Mouse (Mus musculus) limb, embryonic 12.5 days (tissue): ENCODE measurements around the gene Sarnp. TPM values are rescaled to one million over a fixed set of nuclear protein-coding genes. Genes with fewer than 3 reads are reported as not detected.
A peak's percentile ranks its signal among the peaks of the same experiment; 100 is the strongest.

Experiments
- ATAC-seq: fragments of 200-750 bp; cut with Nextera tagmentation; 2 replicates; pipeline ENCODE4 v1.8.0; 2017; ENCODE audit warnings: low read depth, moderate TSS enrichment; ENCODE audit not compliant: insufficient number of reproducible peaks, insufficient read depth, low FRiP score, low TSS enrichment
- H3K27ac ChIP-seq: fragments of 300-500 bp; sonication (generic); 2 replicates; pipeline ENCODE4 v1.5.1; 2016; ENCODE audit warnings: mild to moderate bottlenecking, moderate library complexity
- H3K27me3 ChIP-seq: fragments of 300-500 bp; sonication (generic); 2 replicates; pipeline ENCODE4 v1.6.1; 2016; ENCODE audit warnings: mild to moderate bottlenecking, moderate library complexity
- H3K36me3 ChIP-seq: fragments of 300-500 bp; sonication (generic); 2 replicates; pipeline ENCODE4 v1.6.1; 2016; ENCODE audit warnings: mild to moderate bottlenecking, moderate library complexity
- H3K4me1 ChIP-seq: fragments of 300-500 bp; sonication (generic); replicated peaks from 2 replicates; pipeline ENCODE4 v1.6.1; 2016
- H3K4me2 ChIP-seq: fragments of 300-500 bp; sonication (generic); 2 replicates; pipeline ENCODE4 v1.6.1; 2016; ENCODE audit warnings: mild to moderate bottlenecking, moderate library complexity
- H3K4me3 ChIP-seq: fragments of 300-500 bp; sonication (generic); replicated peaks from 2 replicates; pipeline ENCODE4 v1.5.1; 2016; ENCODE audit warnings: mild to moderate bottlenecking
- H3K9ac ChIP-seq: fragments of 300-500 bp; sonication (generic); replicated peaks from 2 replicates; pipeline ENCODE4 v1.6.1; 2016; ENCODE audit warnings: mild to moderate bottlenecking, moderate library complexity
- H3K9me3 ChIP-seq: fragments of 300-500 bp; sonication (generic); 2 replicates; pipeline ENCODE4 v1.6.1; 2016; ENCODE audit warnings: mild to moderate bottlenecking, moderate library complexity
- WGBS: fragments of 180-500 bp; shearing (Covaris S2); methylation state at CpG from one replicate; pipeline ENCODE4 v1.1.7; 2016; 5-methylcytosine and 5-hydroxymethylcytosine counted together
- polyA plus RNA-seq: library from polyadenylated mRNA; unstranded; fragments of >200 nt; fragmentation: Nextera tagmentation; extraction: Ambion mirVana; gene quantifications from 2 replicates; pipeline ENCODE4 v1.2.1, GENCODE M21; 2016

Sarnp gene
- polyA plus RNA-seq, 1 experiment from 2014 or later, result 241 TPM

GRCm38 (mm10) chr10:128861176-128861575, 44.0 kb downstream of the Sarnp start:
- Histone ChIP-seq H3K36me3 (peaks cover 61% of the 10 kb centered on the region), H3K27me3 (no peaks in the 10 kb centered on the region), H3K27ac (no peak overlapping the region), H3K9ac (no peak overlapping the region), H3K4me2 (no peak overlapping the region), H3K4me3 (no peak overlapping the region), H3K9me3 (no peaks in the 10 kb centered on the region), H3K4me1 (no peaks in the 10 kb centered on the region)
- no peak for ATAC-seq

GRCm38 (mm10) chr10:128866042-128866441, 48.9 kb downstream of the Sarnp start:
- H3K36me3 ChIP-seq, result peaks cover 53% of the 10 kb centered on the region
- no peaks in the 10 kb centered on the region for H3K9me3 ChIP-seq
- ATAC-seq, result no peak
- H3K27ac ChIP-seq, result no peak overlapping the region
- no peaks in the 10 kb centered on the region for H3K4me1 ChIP-seq
- WGBS, result 88% methylated on average over 3 of the region's 3 CpGs
- no peak overlapping the region for H3K4me3 ChIP-seq
- no peaks in the 10 kb centered on the region for H3K27me3 ChIP-seq
- H3K4me2 ChIP-seq, result no peak overlapping the region
- no peak overlapping the region for H3K9ac ChIP-seq

GRCm38 (mm10) chr10:128866518-128866917, 49.4 kb downstream of the Sarnp start:
- Histone ChIP-seq H3K9ac (no peak overlapping the region), H3K4me1 (no peaks in the 10 kb centered on the region), H3K27ac (no peak overlapping the region), H3K27me3 (no peaks in the 10 kb centered on the region), H3K36me3 (peaks cover 54% of the 10 kb centered on the region), H3K4me3 (no peak overlapping the region), H3K9me3 (no peaks in the 10 kb centered on the region), H3K4me2 (no peak overlapping the region)
- WGBS, result 100% methylated on average over 1 of the region's 1 CpGs
- no peak for ATAC-seq

- ATAC-seq, result no peak
- no peaks in the 10 kb centered on the region for H3K4me1 ChIP-seq
- no peak overlapping the region for H3K27ac ChIP-seq
- no peaks in the 10 kb centered on the region for H3K9me3 ChIP-seq
- 85% methylated on average over 3 of the region's 3 CpGs for WGBS
- peaks cover 68% of the 10 kb centered on the region for H3K36me3 ChIP-seq
- no peaks in the 10 kb centered on the region for H3K27me3 ChIP-seq
- H3K4me3 ChIP-seq, result no peak overlapping the region
- H3K4me2 ChIP-seq, result no peak overlapping the region
- no peak overlapping the region for H3K9ac ChIP-seq
Measured at GRCm38 (mm10) chr10:128870341-128870740, 53.2 kb downstream of the Sarnp start.

GRCm38 (mm10) chr10:128878291-128878690, 61.2 kb downstream of the Sarnp start:
- Histone ChIP-seq H3K36me3 (peaks cover 79% of the 10 kb centered on the region), H3K9me3 (no peaks in the 10 kb centered on the region)
- ATAC-seq, result no peak

GRCm38 (mm10) chr10:128878811-128879210, 61.7 kb downstream of the Sarnp start:
- peaks cover 79% of the 10 kb centered on the region for H3K36me3 ChIP-seq

More at GRCm38 (mm10) chr10:128878291-128878690, 61.2 kb downstream of the Sarnp start:
- Histone ChIP-seq H3K4me2 (no peak overlapping the region), H3K27me3 (no peaks in the 10 kb centered on the region), H3K9ac (no peak overlapping the region), H3K27ac (no peak overlapping the region), H3K4me1 (no peaks in the 10 kb centered on the region), H3K4me3 (no peak overlapping the region)

GRCm38 (mm10) chr10:128882067-128882466, 64.9 kb downstream of the Sarnp start:
- 85% methylated on average over 5 of the region's 5 CpGs for WGBS
- Histone ChIP-seq H3K4me2 (no peak overlapping the region), H3K36me3 (peaks cover 84% of the 10 kb centered on the region), H3K9ac (no peak overlapping the region), H3K4me1 (peaks cover 8% of the 10 kb centered on the region; the same call in 1 of the 2 replicates), H3K9me3 (no peaks in the 10 kb centered on the region), H3K4me3 (no peak overlapping the region), H3K27ac (no peak overlapping the region), H3K27me3 (no peaks in the 10 kb centered on the region)
- no peak for ATAC-seq

More at GRCm38 (mm10) chr10:128878811-128879210, 61.7 kb downstream of the Sarnp start:
- Histone ChIP-seq H3K27ac (no peak overlapping the region), H3K27me3 (no peaks in the 10 kb centered on the region), H3K4me2 (no peak overlapping the region), H3K9ac (no peak overlapping the region), H3K9me3 (no peaks in the 10 kb centered on the region), H3K4me1 (no peaks in the 10 kb centered on the region), H3K4me3 (no peak overlapping the region)
- ATAC-seq, result no peak
- WGBS, result 84% methylated on average over 2 of the region's 2 CpGs

GRCm38 (mm10) chr10:128888941-128889827, 72.1 kb downstream of the Sarnp start:
- Histone ChIP-seq H3K4me1 (peaks cover 37% of the 10 kb centered on the region), H3K9ac (peak overlapping the region; percentile 86), H3K27me3 (no peaks in the 10 kb centered on the region), H3K4me3 (peak overlapping the region; percentile 87), H3K4me2 (peak overlapping the region; percentile 86), H3K36me3 (peaks cover 40% of the 10 kb centered on the region), H3K27ac (peak overlapping the region; percentile 97), H3K9me3 (no peaks in the 10 kb centered on the region)
- ATAC-seq, result peak; percentile 77
- 1% methylated on average over 7 of the region's 7 CpGs for WGBS

GRCm38 (mm10) chr10:128889846-128890245, 72.7 kb downstream of the Sarnp start:
- H3K9ac ChIP-seq, result peak overlapping the region; percentile 86
- ATAC-seq, result no peak
- H3K36me3 ChIP-seq, result peaks cover 34% of the 10 kb centered on the region
- peak overlapping the region; percentile 97 for H3K27ac ChIP-seq
- H3K9me3 ChIP-seq, result no peaks in the 10 kb centered on the region
- H3K4me2 ChIP-seq, result peak overlapping the region; percentile 86
- peaks cover 38% of the 10 kb centered on the region for H3K4me1 ChIP-seq
- WGBS, result 0% methylated on average over 1 of the region's 2 CpGs
- no peaks in the 10 kb centered on the region for H3K27me3 ChIP-seq
- H3K4me3 ChIP-seq, result peak overlapping the region; percentile 87

- WGBS, result under 1% methylated on average over 40 of the region's 40 CpGs
- peak; percentile 6; the same call in 1 of the 2 replicates for ATAC-seq
Measured at GRCm38 (mm10) chr10:128890383-128891295, 73.5 kb downstream of the Sarnp start.

More at GRCm38 (mm10) chr10:128890383-128891295, 73.5 kb downstream of the Sarnp start:
- H3K4me2 ChIP-seq, result peak overlapping the region; percentile 86
- H3K4me1 ChIP-seq, result peaks cover 43% of the 10 kb centered on the region
- H3K9ac ChIP-seq, result peak overlapping the region; percentile 86
- H3K9me3 ChIP-seq, result no peaks in the 10 kb centered on the region
- peak overlapping the region; percentile 97 for H3K27ac ChIP-seq
- peaks cover 26% of the 10 kb centered on the region for H3K36me3 ChIP-seq
- no peaks in the 10 kb centered on the region; the same call in 1 of the 2 replicates for H3K27me3 ChIP-seq
- peak overlapping the region; percentile 87 for H3K4me3 ChIP-seq
